Mouse (Mus musculus) cerebellum, adult 11-12 months (tissue): Measurements from ENCODE around the gene Nln.

Experiments used
- DNase-seq: peaks from one replicate; pipeline ENCODE4 v3.0.0; 2022

Nln gene

GRCm38 (mm10) chr13:104012214-104012833 is 97.1 kb downstream of the Nln start:
- DNase-seq: no peak

- no peak for DNase-seq
Observed at GRCm38 (mm10) chr13:104011289-104011688, 98.1 kb downstream of the Nln start.

- DNase-seq: no peak
Observed at GRCm38 (mm10) chr13:104005231-104005845, 104.1 kb downstream of the Nln start.

DNA sequence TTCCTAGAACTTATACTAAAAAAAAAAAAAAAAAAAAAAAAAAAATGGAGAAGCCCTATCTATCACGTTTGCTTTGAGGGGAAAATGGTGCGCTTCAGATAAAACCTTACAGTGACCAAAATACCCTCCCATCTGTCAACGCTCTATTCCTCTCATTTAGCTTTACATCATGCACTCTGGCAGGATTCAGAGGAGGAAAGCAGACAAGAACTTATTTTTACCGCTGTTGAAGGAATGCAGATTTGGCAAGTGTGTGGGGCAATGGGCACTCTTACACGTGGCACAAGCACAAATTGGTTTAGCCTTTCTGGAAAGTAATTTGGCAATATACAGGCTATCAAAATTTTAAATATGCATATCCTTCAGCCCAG is 115.3 kb downstream of the Nln start:
- no peak for DNase-seq

- no peak for DNase-seq
Observed at GRCm38 (mm10) chr13:103993142-103994084, 116.0 kb downstream of the Nln start.

GRCm38 (mm10) chr13:103986660-103987059 is 122.8 kb downstream of the Nln start:
- no peak for DNase-seq

- DNase-seq: no peak
Observed at GRCm38 (mm10) chr13:103985510-103986278, 123.7 kb downstream of the Nln start.

DNA sequence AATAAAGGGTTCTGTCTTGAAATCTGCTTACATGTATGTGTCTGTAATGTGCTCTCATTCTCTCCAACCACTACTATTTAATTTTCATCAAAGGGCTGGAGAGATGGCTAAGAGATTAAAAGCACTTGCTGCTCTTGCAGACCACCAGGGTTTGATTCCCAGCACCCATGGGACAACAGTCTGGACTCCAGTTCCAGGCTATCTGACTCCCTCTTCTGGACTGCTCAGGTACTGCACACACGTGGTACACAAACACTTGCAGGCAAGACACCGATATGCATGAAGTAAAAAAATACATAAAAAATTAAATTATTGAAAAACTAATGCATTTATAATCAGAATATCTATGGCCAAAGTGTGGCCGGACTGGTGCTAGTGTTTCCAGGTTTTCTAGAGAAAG is 127.0 kb downstream of the Nln start:
- no peak for DNase-seq

DNA sequence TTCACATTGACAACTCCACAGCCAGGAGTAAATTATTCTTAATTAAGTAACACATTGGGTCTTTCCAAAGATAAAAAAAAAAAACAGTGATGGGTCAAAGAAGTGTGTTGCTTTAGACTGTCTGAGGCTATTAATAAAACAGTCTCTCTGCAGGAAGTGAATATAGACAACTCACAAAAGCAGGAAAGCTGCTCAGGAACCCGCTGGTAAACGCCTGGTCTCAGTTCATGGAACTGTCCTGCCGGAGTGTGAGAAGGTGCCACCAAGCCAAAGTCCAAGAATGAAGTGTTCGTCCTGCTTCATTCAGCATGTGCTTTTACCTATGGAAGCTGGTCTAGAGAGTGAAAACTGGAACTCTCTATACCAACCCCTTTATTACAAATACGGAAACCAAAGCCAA is 129.0 kb downstream of the Nln start:
- no peak for DNase-seq

DNA sequence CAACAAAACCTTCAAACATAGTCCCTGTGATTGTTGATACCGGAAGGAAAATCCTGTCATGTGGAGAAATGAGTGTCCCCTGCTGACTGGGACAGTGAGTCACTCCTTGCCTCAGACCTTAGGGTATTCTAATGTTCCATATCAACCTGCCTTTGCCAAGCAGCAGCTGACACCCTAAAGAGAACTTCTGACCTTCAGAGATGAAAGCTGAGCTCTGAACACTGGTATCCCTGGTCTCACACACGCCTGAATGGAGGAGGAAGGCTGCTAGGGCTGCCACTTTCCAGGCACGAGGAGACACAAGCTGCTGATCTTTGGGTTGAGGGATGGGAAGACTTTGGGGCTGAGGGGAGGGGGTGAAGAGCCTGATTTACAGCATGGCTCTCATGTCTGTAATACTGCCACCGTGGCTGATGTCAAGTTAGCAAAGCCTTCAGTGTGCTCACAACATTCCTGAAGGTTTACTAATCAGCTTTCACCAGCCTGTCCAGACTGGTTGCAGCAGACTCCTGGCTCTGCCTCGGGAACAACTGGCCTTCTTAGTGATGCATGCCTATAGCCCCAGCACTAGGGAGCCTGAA is 131.0 kb downstream of the Nln start:
- DNase-seq: no peak

DNA sequence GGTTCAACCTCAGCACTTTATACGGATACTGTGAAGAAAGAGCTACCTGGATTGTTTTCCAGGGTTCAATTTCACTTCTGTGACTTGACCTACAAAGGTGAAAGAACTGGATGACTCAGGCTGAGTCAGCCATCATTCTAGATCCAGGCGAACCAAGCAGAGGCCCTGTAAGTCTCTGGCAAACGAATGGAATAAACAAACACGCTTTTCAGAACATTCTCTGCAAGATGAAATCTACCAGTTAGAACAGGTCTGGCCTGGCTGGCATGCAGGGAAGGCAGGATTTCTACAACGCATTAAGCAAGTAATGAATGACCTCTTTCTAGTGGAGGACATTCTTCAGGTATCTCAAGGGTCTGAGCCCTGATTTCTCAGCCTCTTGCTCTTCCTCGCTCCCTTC is 131.6 kb downstream of the Nln start:
- no peak for DNase-seq

DNA sequence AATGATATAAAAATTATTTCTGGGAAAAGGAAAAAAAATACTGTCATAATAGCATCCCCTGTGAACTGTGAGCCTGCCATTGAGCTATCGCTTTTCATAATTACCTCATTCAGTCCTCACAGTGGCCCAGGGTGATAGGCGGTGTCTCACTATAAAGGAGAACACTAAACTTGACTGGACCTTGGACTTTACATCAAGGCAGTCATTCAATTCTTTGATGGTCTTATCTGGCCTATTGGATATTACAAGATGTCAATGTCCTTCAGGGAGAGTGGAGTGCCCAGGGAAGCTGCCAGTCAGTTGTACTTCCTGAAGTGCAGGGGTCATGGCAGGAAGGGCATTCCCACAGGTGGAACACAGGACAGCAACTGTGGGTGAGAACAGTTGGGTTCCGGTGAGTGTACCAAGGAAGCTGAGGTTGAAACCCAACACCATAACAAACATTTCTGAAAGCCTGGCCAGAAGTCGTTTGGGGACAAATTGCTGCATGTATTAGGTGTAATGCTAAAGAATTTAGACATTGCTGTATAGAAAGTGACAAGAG is 133.2 kb downstream of the Nln start:
- no peak for DNase-seq

GRCm38 (mm10) chr13:103975101-103975500 is 134.3 kb downstream of the Nln start:
- no peak for DNase-seq

DNA sequence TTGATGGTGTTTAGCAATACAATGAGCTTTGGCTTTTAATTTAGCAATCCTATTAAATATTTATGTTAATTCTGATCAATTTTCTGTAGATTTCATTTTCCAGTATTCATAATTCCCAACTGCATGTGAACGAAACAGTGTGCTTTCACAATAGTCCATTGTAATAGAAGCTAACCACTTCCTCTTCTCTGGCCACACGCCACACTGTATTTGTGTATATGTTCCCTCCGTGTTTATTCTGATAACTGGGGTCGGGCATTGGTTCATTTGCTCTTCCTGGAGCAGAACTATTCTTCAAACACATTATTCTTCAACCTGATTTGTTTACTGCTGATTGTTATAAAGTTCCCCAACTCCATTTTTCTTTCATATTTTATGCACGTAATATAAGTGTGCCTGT is 135.4 kb downstream of the Nln start:
- DNase-seq: no peak
